Mouse (Mus musculus) cerebellum, adult 9-10 months (tissue): ENCODE measurements at regions not wholly inside any gene's neighbourhood (a gene's known extent, or its start where the extent isn't known, plus 50 kb on each side); places are given as distances from the start of the nearest gene placed in this dataset.
A peak's percentile ranks its signal among the peaks of the same experiment; 100 is the strongest.

ENCODE experiments used
- DNase-seq: peaks from one replicate; pipeline ENCODE4 v3.0.0; 2022

DNA sequence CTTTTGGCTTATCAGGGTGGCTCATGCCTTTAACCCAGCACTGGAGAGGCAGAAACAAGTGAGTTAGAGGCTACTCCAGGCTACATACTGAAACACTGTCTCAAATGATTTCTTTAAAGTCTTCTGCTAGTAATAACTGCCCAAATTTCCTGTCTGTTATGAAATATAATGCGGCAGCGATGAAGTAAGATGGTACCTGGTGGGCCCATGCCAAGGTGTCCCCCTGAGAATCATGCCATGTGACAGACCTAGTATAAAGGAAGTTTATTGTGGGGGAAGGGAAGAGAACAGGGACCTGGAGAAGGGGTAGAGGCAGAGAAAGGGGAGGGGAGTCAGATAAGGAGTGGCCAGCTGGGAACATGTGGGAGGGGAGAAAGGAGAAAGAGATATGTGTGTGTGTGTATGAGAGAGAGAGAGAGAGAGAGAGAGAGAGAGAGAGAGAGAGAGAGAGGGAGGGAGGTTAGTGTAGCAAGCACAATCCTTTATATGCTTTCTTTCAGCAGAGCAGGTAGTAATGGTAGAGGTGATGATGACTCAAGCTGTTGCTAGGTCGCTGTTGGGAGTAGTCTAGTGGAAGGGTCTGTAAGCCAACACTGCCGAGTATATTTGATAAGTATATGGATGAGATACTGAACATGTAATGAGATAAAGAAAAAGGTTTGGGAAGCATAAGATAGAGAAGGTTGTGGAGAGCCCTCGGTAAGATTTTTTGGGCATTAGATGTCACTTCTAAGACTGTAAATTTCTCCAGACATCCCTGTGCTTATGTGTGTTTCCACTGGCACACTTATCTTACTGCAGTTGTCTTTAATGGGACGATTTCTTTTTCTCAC, 71.1 kb upstream of the Dph5 start:
- DNase-seq: no peak

DNA sequence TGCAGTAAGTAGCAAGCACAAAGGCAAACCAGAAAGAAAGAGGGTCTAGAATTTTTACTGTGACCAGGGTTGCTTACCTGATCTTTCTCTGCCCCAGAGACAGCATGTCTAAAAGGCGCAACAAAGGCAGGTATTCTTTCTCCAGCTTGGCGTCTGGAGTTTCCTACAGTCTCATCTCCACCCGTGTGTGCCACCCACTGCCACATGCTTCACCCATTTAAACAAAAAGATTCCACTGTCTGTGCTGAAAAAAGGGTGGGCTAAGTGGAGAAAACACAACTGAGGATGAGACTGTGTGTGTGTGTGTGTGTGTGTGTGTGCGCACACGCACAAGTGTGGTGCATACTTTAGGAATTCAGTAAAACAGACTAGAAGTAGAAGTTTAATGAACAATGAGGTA, 69.9 kb upstream of the Dph5 start:
- no peak for DNase-seq

GRCm38 (mm10) chr3:115818734-115819133, 68.9 kb upstream of the Dph5 start:
- DNase-seq: no peak

- no peak for DNase-seq
These were observed 68.1 kb upstream of the Dph5 start for GRCm38 (mm10) chr3:115819401-115820138.

DNA sequence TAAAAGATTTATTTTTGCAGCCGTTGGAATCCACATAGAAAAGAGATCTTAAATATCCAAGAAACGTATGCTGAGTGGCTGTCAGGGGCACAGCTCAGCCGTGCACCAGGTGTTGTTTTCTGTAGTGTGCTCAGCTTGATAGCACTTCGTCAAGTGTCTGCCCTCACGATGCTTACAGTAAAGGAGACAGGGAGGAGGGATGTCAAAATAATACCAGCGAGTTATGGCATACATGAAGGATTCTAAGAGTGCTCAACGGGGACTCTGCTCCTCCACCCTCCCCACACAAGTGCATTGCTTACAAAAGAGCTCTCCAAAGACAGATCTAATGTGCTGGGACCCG, 67.5 kb upstream of the Dph5 start:
- DNase-seq: no peak

GRCm38 (mm10) chr3:115821627-115822026, 66.0 kb upstream of the Dph5 start:
- DNase-seq: no peak

DNA sequence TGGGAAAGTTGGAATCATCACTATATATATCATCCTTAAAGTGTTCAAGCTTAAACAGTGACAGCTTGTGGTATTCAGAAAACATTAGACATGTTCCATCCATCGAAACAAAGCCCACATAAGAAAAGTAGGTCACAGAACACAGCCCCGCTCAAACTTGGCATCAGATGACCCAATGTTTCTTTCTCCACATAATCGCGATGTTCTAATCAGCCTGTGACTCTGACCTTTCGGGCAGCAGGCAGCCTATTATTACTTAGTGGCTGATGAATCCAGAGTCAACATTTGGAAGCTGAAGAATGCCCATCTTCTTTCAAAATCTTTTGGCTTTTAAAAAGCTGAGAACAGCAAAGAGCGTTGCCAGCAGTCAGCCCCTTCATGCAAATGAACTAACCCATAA, 65.1 kb upstream of the Dph5 start:
- peak; percentile 5 for DNase-seq

GRCm38 (mm10) chr3:115823741-115824140, 63.9 kb upstream of the Dph5 start:
- DNase-seq: no peak

DNA sequence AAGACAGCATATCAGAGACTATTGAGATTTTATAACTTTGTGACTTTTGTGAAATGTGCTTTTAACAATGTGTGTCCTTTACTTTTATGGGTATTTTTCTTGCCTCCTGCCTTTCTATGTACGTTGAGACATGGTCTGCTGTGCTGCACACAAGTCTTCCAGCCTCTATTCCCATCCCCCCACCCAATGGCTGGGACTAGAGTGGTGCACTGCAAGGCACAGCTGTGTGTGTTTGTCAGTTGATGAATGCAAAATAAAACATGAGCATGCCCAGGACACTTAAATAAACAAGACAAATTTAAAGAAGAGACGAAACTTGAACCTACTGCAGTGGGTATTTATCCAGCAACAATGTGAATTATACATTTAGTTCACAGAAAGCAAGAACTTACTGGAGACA, 62.8 kb upstream of the Dph5 start:
- no peak for DNase-seq

DNA sequence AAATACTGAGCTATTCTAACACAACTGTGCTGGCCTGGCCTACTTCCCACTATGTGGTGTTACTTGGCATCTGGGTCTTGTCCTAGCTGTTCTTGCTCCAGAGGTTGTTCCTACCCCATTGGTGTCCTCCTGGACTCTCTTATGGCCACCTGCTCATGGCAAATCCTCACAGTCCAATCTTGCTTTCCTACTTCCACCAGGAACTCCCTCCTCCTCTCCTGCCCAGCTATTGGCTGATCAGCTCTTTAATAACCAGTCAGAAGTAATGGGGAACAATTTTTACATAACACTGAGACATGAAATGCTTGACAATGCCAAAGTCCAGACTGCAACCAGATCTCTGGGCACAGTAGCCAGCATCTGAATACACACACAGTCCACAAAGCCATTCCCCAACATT, 52.3 kb upstream of the Dph5 start:
- no peak for DNase-seq

- DNase-seq: no peak
These were observed 49.9 kb upstream of the Dph5 start for GRCm38 (mm10) chr3:115837617-115838216.
